Mouse (Mus musculus) right cerebral cortex, postnatal 36 days (tissue): ENCODE data around the gene Capzb.

Experiments
- DNase-seq, 2 experiments: peaks; one replicate each; pipeline ENCODE4 v3.0.0; 2022; ENCODE audit warnings: low spot score in 2 of 2, mixed read lengths in 1 of 2

Capzb gene

GRCm38 (mm10) chr4:139302241-139302640 is 109.5 kb downstream of the Capzb start:
- no peak for DNase-seq

- DNase-seq = no peak
Measured at GRCm38 (mm10) chr4:139305521-139305920, 112.8 kb downstream of the Capzb start.

- no peak for DNase-seq
Measured at GRCm38 (mm10) chr4:139307916-139308315, 115.2 kb downstream of the Capzb start.

DNA sequence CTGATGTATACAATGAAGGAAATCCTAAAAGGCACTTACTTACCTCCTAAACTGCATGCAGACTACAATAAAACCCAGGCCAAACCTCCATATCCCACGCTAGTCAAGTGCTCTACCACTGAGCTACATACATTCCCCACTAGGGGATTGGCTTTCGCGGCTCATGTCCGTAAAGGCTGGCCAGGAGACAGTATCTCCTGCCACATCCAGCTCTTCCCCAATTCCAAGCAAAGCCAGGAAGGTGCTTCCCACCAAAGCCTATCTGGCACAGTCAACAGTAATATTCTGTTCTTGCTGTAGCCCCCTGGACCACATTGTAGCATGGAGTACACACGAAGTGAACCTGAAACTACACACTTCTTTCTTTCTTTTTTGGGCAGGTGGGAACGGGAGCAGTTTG is 117.0 kb downstream of the Capzb start:
- no peak for DNase-seq

GRCm38 (mm10) chr4:139310171-139310898 is 117.6 kb downstream of the Capzb start, which contains the start of the genes Pqlc2 and Akr7a5:
Pqlc2 (minus strand) TSS chr4:139310708.
Akr7a5 (plus strand) TSS chr4:139310744.
- peak; percentile 95 to 96 for DNase-seq

GRCm38 (mm10) chr4:139310899-139311701 is 118.4 kb downstream of the Capzb start:
- DNase-seq = no peak

DNA sequence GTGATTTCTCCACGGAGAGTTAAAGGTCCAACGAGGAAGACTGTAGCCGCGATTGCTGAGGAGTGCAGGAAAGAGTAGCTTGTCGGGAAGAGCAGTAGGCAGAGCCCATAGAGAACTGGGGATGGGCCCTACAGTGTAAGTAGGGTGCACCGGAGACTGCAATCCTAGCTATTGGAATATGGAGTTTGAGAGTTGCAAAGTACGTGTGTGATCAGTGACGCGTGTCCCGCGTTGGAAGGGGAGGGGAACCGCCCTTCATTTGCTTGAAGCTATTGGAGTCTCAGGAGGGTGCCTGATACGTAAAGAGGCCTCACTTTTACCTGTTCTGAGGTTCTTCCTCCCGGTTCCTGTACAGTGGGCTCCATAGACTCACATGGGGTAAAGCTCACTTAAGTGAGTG is 119.0 kb downstream of the Capzb start:
- no peak for DNase-seq

- DNase-seq = no peak
Measured at GRCm38 (mm10) chr4:139312632-139313031, 119.9 kb downstream of the Capzb start.

- DNase-seq = no peak
Measured at GRCm38 (mm10) chr4:139318449-139318848, 125.8 kb downstream of the Capzb start.

- DNase-seq = no peak
Measured at GRCm38 (mm10) chr4:139319740-139320139, 127.0 kb downstream of the Capzb start.

GRCm38 (mm10) chr4:139330605-139331004 is 137.9 kb downstream of the Capzb start:
- DNase-seq = no peak

GRCm38 (mm10) chr4:139334631-139335295 is 142.1 kb downstream of the Capzb start:
- no peak for DNase-seq

DNA sequence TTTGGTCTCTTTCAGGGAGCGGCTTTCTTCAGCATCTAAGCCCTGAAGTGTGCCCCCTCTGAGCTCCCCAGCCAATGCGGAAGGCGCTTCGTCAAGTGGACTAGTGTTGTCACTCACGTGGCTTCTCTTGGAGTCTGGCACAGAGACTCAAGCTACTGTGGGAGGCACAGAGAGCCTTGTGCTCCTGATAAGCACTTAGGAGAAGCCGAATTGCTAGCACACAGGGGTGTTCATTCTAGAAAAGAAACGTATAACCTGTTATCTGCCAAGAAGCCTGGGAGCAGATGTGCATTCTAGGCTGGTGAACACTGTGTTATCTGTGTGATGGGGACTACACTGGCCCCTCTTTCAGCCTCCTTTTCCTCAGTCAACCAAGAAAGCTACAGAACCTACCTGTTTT is 142.8 kb downstream of the Capzb start:
- DNase-seq = no peak

DNA sequence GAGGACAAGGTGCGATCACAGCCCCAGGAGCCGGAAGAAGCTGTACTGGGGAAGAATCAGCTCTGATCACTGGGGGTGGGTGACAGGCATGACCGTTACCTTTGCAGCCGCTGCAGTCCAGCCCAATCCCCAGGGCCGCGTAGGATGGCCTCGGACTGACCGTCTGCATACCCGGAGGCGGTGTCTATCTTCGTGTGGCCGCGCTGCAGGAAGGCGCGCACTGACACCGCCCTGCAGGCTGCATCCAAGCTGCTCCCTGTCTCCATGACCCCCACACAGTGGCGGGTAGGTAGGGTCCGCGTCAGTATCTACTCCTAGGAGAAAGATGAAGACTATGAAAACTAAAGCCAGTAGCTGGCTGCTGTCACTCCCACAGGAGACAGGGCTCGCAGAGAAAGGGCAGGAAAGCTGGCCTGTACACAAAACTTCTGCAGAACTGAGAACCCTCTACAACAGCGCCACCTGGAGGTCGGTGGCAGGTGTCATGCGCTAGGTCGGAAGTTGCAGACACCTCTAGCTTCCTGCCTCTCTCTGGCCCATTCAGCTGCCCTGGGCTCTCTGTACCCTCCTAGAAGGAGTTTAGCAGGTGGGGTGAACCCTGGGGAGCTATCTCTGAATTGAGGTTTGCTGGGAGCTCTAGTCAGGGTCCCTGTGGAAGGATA is 144.3 kb downstream of the Capzb start:
- peak in 1 of 2 experiments; percentile 24 for DNase-seq

DNA sequence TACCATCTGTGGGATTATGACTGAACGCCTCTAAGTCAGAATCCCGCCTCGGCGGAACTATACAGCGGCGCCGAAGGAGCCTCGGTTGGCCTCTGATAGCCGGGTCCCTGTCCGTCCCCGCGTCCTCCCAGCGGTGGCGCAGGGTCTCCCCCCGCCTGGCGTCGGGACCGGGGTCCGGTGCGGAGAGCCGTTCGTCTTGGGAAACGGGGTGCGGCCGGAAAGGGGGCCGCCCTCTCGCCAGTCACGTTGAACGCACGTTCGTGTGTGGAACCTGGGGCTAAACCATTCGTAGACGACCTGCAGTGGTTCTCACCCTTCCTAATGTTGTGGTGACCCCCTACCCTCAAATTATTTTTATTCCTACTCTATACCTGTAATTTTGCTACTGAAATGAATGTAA is 145.4 kb downstream of the Capzb start:
- no peak for DNase-seq

DNA sequence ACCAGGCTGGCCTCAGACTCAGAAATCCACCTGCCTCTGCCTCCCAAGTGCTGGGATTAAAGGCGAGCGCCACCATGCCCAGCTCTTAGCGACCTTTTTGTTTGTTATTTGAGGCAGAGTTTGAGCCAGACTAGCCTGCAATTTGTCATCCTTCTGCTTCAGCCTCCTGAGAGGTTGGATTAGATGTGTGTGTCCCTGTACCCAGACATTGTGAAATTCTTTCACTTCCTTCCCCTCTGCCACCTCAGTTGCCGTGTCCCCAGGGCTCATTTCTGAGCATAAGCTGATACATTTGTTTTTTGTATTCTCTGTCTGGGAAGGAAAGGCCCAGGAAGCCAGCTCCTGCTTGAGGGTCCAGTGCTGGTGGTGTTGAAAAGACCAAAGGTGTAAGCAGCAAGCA is 148.1 kb downstream of the Capzb start:
- DNase-seq = no peak
